Mouse (Mus musculus) forelimb bud, embryonic 11.5 days (tissue): ENCODE measurements around the gene Crtc3.

Experiments
- DNase-seq: peaks from one replicate; pipeline ENCODE4 v3.0.0-alpha.2; 2012; ENCODE audit warnings: low read depth, low spot score

The Crtc3 gene

DNA sequence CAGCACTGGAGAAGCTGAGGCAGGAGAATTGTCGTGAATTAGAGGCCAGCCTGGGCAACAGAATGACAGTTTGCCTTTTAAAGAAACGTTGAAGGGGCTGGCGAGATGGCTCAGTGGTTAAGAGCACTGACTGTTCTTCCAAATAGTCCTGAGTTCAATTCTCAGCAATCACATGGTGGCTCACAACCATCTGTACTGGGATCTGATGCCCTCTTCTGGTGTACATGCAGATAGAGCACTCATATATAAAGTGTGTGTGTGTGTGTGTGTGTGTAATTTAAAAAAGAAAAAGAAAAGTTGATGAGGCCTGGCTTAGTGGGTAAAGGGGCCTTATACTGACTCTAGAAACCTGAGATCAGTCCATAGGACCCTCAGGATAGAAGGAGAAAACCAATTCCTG, 133.5 kb downstream of the Crtc3 start:
- no peak for DNase-seq

DNA sequence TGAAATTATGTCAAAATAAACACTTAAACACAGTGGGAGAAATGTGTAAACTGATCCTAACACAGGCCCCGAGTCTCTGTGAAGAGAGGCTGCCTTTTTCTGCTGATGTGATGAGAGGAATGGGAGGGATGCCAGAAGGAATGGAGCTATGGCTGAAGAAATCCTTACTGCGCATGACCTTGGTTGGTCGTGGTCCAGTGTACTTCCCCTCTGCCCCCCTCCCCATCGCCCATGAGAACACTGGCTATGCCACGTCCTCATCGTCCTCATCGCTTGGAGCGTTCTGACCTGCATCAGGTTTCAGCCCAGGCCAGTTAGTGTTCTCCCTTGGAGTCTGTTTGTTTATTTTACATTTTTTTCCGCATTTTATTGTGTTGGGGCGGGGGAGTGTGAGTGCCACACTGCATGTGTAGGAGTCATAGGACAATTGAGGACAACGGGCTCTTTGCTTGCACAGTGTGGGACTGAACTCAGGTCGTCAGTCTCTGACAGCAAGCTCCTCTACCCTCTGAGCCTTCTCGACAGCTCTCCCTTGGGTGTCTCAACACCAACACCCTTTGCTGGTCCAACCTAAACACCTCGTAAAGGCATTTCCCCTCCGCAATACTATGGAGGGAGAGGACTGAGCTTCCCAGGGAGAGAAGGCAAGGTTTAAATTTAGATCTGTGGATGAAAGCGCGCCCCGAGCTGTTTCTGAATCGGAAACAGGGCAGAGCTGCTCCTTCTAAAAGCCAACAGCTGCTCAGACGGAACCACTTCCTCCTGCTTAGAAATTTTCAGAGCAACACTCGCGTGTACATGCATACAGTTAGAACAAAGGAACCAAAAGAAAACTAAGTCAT, 134.3 kb downstream of the Crtc3 start:
- DNase-seq: no peak

DNA sequence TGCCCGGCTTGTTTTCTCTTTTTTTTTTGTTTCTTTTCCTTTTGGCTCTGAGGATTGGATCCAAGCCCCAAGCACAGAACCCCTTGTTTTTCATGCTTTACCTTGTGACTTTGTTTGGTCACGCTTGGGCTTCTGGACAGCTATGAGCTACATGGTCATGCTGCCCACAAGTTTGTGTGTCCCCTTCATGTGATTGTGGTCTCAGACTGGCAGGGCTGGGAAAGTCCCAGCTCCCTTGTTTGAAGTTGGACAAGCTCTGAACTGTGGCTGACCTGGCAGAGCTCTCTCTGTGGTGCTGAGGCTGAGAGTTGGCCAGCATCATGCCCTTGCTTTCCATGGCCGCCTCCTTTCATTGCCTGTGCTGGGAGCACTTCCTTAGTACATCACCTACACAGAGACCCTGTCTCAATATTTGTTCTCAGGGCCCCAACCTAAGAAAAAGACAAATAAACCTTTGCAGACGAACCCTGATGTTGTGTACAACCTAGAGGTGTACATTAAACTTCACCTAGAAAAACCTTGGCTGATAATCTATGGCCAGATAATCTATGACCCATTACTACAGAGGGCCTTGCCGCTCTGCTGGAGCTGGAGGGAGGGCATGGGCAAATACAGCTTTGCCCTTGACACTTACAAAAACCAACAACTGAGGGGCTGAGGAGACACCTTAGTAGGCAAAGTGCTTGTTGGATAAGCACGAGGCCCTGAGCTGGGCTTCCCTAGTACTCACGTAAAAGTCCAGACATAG, 140.0 kb downstream of the Crtc3 start:
- DNase-seq: no peak

DNA sequence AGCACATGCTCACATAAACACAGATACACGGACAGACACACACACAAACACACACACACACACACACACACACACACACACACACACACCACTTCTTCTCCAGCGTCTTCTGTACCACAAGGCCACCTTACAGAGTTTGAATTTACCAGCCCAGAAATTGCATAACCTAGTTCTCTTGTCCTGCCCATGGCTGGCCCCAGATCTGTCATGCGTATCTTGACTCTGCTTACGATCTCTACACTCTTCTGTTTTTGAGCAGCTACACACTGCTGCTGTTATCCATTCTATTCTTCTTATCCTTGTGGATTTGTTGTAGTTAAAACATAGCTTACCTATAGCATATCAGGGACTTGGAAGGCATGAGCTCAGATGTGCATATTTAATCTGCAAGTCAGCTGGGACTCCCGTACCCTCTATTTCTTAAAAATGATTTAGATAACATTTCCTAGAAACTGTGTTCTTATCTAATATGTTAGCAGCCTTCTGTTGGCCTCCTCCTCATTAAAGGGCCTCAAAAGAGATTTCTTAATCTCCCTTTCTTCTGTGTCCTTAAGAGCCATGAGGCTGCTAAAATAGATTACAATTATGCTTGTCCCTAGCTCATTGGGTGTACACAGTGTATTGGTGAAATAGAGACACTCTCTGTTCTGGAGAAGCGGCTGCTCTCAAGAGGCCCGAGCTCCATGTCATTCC, 146.4 kb downstream of the Crtc3 start:
- no peak for DNase-seq

DNA sequence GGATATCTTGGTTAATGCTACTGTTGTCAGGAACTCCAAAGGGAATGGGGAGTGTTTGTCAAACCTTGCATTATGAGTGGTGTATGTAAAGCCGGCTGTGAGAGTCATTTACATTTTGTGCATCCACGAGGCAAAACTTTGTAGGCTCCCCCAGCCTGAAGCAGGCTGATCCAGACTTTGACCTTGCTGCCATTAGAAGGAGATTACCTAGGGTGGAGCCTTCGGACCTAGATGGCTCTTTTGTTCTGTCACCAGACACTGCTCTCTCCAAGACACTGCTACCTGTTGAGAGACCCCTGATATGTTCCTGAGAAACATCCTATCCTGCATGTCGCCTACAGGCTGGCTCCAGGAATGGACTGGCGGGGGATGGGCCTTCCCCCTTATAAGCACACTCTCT, 149.1 kb downstream of the Crtc3 start:
- no peak for DNase-seq
